ENCODE assay signal across 8 mouse cellular contexts in the genomic region with DNA sequence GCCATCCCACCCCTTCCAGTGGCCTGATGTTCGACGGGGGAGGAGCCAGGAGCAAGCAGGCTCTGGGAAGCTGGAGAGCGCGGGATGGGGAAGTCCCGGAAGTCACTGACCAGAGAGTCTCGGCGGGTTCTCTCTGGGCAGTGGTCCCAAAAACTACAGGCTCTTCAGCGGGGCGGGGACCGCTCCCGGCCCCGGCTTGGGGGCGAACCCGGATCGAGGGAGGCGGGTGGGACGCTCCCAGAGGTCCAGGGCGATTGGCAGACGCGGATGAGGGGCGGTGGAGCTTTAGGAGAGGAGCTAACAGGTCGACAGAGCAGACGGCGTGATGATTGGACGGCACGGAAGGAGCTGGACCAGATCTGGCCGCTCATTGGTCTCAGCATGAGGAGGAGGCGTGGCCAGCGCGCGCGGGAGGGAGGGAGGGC. TPM values are rescaled to one million over a fixed set of nuclear protein-coding genes. Genes with fewer than 3 reads are reported as not detected.
DNase-seq lines count a peak whose midpoint lies in the region; ATAC-seq and TF ChIP-seq lines count a peak whose summit lies in the region.

Dcbld2 (plus strand) TSS at position 382 of the 425 bp plus-strand sequence.

- TF ChIP-seq CTCF in Patski (IDR thresholded peaks at IDR 0.05): no peak

- ATAC-seq in Patski: peak; percentile 99
- peak; percentile 100 for ATAC-seq in hindbrain, embryonic 13.5 days (ENCODE audit: low FRiP score)

- peaks cover 22% of the 10 kb centered on the region for H3K4me1 ChIP-seq in hindbrain, embryonic 13.5 days (replicated peaks)

- no peaks in the 10 kb centered on the region for H3K9me3 ChIP-seq in hindbrain, embryonic 13.5 days

- peak within 1 kb of the TSS; percentile 88 for H3K9ac ChIP-seq in hindbrain, embryonic 13.5 days

- H3K4me2 ChIP-seq in hindbrain, embryonic 13.5 days: peak within 1 kb of the TSS; percentile 84

- DNase-seq in Patski (ENCODE audit: low read depth, low spot score): peak; percentile 88
- DNase-seq in cerebellum, postnatal 14 days: peak; percentile 97 to 98
- DNase-seq in frontal cortex, postnatal 14 days (ENCODE audit: low spot score in 2 of 2): peak; percentile 95
- peak; percentile 82 to 88 for DNase-seq in layer of hippocampus, postnatal 25 days (ENCODE audit: extremely low spot score in 1 of 2, low spot score in 1 of 2)
- peak; percentile 98 for DNase-seq in lung, postnatal 25 days (ENCODE audit: low spot score)
- DNase-seq in retina, embryonic 14.5 days (ENCODE audit: low spot score): peak; percentile 96
- peak; percentile 90 for DNase-seq in thymus, postnatal 4 days

- CTCF ChIA-PET in Patski (lab: Charles Lee): interaction anchor here (1.2 kb wide), 1 partner anchor 19 kb away, joined by 3 read pairs; no protein-coding TSS in a partner anchor

- peak within 1 kb of the TSS; percentile 94 for H3K4me3 ChIP-seq in hindbrain, embryonic 13.5 days

- no peaks in the 10 kb centered on the region for H3K36me3 ChIP-seq in hindbrain, embryonic 13.5 days

- 0% methylated on average over 31 of the region's 32 CpGs for WGBS in hindbrain, embryonic 13.5 days

- H3K27me3 ChIP-seq in Patski: no peaks in the 10 kb centered on the region
- no peaks in the 10 kb centered on the region for H3K27me3 ChIP-seq in hindbrain, embryonic 13.5 days

- in situ Hi-C loops in Patski (cut with MboI; ENCODE audit: low pct_unique_long_range_greater_than_20kb): no loop called here

- POLR2A ChIA-PET in Patski (lab: Charles Lee): no interaction called here

- peak within 1 kb of the TSS; percentile 93 for H3K27ac ChIP-seq in hindbrain, embryonic 13.5 days

RNA-seq across cellular contexts. Expression of gene Dcbld2, which starts in this region (rescaled TPM):
- 43.3 TPM for polyA plus RNA-seq in Patski (2021)
- 5.0 and 5.9 TPM in 2 replicates for polyA plus RNA-seq in hindbrain, embryonic 13.5 days (2015; fragmentation: Nextera tagmentation; extraction: Ambion mirVana)
- 10 to 100 TPM; 12.6 to 12.9 TPM for total RNA-seq in layer of hippocampus, postnatal 25 days (2021)

Comparison
In these comparisons a context has a peak if more than half of its experiments do, and no peak if none do; other contexts are left out.
1. Peak in every context shown above with its lines: DNase-seq, ATAC-seq, H3K4me3 ChIP-seq and H3K27ac ChIP-seq.